Mouse (Mus musculus): Measurements from ENCODE around the gene Klrb1f. TPM values are rescaled to one million over a fixed set of nuclear protein-coding genes. Genes with fewer than 3 reads are reported as not detected.
"Not testable (repeated sequence)": the region's sequence is repeated elsewhere in the genome, so short reads cannot be mapped to it uniquely, and the experiment has no call there.

The Klrb1f gene
- total RNA-seq, 2 experiments from 2014 or later, result not detected

- peak; percentile 36 to 55 for DNase-seq
These were observed 3.3 kb downstream of the Klrb1f start for GRCm38 (mm10) chr6:129048857-129049473.

GRCm38 (mm10) chr6:129049596-129050251 is 4.0 kb downstream of the Klrb1f start:
- DNase-seq, result peak in 1 of 2 experiments; percentile 13

- DNase-seq, result no peak
These were observed 5.4 kb downstream of the Klrb1f start for GRCm38 (mm10) chr6:129051086-129051485.

DNA sequence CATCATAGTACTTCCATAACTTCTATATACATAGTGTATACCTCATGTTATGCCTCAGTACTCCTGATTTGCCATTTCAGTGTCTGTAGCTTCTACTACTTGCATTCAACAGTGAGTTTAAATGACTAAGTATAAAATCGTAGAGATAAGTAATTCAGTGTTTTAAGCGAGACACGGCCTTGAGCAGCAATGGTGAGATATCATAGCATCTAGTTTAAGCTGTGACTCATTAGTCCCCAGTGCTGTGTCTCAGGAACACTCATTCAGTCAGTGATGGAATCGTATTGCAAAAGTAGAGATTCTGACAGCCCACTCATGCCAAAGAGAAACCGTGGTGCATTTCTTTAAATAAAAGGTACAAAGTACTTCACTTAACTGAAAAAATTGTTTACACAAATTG is 6.0 kb downstream of the Klrb1f start:
- DNase-seq, result no peak

DNA sequence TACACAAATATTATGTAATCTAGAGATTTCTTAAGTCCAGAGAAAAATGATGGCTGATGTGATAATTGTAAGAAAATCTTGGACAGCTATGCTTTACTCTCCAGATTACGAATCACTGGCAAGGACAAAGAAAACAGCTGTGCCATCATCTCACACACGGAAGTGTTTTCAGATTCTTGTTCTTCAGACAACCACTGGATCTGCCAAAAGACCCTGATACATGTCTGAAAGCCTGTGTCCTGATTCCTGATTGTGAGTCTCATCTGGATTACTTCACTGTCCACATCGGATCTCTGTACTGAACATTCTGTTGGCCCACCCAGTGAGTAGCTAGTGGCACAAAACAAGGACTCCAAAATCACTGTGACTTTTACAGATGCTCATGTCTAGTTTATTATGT is 10.5 kb downstream of the Klrb1f start:
- no peak for DNase-seq

DNA sequence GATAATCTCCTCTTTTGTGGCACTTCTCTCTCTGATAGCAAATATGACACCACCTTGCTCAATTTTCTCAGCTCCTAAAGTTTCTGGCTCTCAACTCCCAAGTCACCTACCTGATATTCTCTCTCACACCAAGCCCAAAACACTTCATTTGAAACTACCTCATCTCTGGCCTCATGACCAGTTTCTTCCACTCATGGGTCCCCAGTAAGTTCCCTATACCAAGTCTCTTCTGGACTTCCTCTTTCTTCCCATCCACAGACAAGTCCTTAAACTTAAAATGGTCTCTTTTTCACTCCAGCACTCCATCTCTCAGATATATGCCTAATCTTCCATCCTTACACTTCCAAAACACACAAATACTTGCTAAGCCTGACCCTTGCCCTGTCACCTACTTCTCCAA is 12.3 kb downstream of the Klrb1f start:
- DNase-seq, result no peak

DNA sequence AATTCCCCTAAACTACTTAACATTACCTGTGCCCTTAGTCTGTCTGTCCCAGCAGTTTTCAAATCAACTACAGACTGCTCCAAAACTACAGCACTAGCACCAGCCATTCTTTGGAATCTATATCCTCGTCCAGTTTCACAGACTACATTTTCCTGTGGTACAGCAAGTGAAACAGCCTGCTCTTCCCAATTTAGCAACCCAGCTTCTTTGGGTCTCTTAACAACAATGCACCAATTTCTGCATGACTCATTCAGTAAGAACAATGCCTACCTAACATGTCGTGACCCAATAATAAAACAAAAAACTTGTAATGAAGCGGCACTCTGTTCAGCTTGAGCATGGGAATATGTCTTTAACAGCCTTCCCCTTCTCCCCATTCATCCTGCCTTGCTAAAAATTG is 19.7 kb downstream of the Klrb1f start:
- no peak for DNase-seq

- no peak for DNase-seq
These were observed 20.2 kb downstream of the Klrb1f start for GRCm38 (mm10) chr6:129065857-129066256.

GRCm38 (mm10) chr6:129066530-129066929 is 20.8 kb downstream of the Klrb1f start:
- DNase-seq, result no peak

- DNase-seq, result peak; percentile 48 to 54
These were observed 21.3 kb downstream of the Klrb1f start for GRCm38 (mm10) chr6:129066986-129067385.

GRCm38 (mm10) chr6:129085098-129085497 is 39.4 kb downstream of the Klrb1f start:
- no peak for DNase-seq

- not testable (repeated sequence) for DNase-seq
These were observed 40.3 kb downstream of the Klrb1f start for GRCm38 (mm10) chr6:129086031-129086430.

DNA sequence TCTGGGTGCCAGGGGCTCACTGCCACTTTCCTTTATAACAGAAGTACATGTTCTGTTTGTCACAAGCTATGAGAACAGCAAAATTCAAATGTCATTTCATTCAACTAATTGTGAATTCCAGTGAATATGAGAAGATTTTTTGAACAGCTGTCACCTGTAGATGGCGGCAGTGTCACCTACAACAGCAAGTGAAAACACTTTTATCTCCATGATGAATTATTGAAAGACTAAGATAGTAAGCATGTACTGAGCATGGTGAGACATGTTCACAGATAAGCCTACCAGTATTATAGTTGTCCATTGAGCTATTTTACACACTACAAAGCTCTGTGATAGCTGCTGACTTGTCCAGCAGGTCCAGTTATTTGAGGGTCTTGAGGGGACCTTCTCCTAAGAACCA is 42.5 kb downstream of the Klrb1f start:
- DNase-seq, result peak; percentile 37 to 62

DNA sequence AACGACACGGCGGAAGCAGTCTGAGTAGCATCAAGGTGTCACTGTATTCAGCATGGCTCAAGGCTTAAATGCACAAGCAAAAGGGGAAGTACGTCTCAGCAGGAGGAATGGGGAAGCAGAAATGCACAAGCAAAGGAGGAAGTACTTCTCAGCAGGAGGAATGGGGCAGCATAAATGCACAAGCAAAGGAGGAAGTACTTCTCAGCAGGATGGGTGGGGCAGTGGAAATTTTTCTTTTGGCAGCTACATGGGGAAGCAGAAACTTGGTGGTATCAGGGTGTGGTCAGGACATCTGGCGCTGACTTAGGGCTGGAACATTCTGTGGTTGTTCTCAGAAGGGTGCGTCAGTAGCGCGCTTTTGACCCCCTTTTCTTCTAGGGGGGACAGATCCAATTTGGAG is 42.9 kb downstream of the Klrb1f start:
- not testable (repeated sequence) for DNase-seq

DNA sequence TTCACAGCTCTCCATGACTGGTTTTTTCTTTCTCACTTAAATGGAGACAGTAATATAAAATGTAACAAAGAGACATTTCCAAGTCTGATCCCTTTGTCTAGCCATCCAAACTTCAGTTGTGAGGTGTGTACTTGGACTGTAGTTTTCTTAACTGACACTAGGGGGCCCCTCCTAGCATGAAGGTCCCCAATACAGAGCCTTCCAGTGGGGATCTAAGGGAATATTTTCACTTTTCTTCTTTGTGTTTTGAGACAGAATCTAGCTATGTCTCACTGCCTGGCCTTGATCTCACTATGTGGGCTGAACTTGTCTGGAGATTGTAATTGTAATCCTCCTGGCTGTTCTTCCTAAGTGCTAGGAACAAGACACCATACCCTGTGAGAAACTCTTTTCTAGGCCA is 49.5 kb downstream of the Klrb1f start:
- DNase-seq, result peak; percentile 70 to 71

DNA sequence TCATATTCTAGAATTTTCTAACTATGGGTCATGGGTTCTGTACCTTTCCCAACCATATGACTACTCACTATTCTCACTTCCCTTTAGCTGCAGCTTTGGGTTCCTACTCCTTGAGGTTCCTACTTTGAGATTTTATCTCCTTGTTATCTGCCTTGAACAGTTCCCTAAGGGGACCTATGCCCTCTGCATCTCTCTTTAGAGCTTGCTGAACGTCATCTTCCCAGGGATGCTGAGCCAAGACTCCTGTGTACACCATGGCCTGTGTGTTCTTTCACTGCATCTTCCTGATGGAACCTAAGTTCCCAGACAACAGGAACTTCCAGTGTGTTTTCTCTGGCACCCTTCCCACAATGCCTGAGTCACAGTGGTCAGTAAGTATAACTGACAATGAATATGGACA is 52.2 kb downstream of the Klrb1f start:
- DNase-seq, result peak; percentile 74 to 87

DNA sequence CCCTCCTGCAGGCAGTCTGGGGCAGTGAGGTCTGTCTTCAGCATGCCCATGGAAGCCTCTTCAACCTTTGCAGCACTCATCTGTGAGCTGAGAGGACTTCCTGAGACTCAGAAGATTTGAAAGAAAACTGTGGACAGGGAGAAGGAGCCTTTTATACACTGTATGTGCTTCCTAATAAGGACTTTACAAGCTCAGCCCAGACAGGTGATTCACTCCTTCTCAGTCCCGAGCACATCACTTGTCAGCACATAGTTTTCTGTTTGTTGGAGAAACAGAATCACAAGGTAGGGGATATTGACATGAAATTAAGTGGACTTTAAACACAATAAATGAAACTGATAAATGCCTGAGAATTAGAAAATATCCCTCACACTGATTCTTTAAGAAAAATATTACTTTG is 55.1 kb downstream of the Klrb1f start, which contains the start of gene Clec2e:
Gene Clec2e, minus strand, starts transcription at position 120 of the 400 bp plus-strand sequence.
- not testable (repeated sequence) for DNase-seq

DNA sequence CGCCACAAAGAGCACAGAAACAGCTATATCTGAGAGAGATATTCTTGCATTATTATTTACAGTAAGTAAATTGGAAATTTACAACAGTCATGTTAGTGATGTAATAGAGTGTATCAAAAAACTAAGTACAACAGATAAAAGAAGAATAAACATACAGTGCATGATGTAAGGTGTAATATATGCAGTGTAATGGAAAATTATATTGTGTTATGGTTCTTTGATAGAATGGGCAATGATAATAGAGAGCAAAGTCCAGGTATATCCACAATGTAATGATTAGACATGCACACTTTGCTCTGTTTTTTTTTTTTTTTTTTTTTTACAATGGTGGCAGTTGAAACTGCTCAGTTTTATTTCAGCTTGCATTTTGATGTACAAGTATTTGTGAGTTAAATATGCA is 55.9 kb downstream of the Klrb1f start:
- DNase-seq, result no peak

GRCm38 (mm10) chr6:129102858-129103555 is 57.3 kb downstream of the Klrb1f start:
- peak in 1 of 2 experiments; percentile 58 for DNase-seq

Data from heart, adult 18-20 months (tissue).